Mouse (Mus musculus) sigmoid colon, adult 10 weeks (tissue): ENCODE results near the gene Col25a1. TPM values are rescaled to one million over a fixed set of nuclear protein-coding genes. Genes with fewer than 3 reads are reported as not detected.

Experiments used
- polyA plus RNA-seq: library from polyadenylated mRNA; stranded (reverse); fragments of 350-450 nt; fragmentation: Illumina TruSeq; extraction: RNeasy Lipid Tissue Mini Kit (QIAGEN cat#74804); gene quantifications from one replicate; pipeline ENCODE4 v1.2.3, GENCODE M21; 2014; ENCODE audit warnings: low read depth, low replicate concordance

Gene Col25a1
- 2.0 TPM for polyA plus RNA-seq

DNA sequence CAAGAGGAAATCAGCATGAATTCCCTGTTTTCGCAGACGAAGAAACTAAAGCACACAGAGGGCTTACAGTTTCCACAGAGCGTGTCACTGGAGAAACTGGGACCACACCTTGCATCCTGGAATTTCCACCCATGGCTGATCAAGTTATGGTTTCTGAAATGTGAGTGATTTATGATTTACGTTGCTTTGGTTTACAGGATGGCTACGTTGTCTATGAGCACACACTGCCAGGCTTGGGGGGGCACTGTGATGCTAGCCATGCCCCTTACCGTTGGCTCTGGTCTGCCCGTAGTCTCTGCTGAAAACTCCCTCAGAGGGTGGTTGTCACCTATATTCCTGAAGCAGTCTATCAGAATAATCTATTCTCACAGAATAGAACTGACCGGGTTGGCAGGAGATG is at the start of gene Col25a1:
Gene Col25a1, plus strand, starts transcription at position 301 of the 400 bp plus-strand sequence.

DNA sequence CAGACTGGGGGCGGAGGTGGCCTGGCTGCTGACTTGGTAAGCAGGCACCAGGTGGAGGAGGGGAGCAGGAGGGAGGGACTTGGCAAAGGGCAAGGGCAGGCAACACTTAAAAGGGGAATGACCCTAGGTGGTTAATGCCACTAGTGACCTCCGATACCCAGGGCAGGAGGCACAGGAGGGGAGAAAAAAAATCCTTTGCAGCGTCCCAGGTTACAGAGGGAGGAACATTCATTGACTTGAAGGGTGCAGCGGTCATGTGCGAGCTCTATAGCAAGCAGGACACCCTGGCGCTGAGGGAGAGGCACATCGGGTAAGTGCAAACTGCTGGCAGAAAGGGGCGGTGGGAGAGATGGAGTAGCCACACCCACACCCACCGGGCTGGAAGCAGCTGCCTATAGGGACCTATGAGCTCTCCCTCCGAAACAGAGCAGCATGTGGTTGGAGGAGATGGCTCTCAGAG is 486.2 kb downstream of the Col25a1 start, which contains the start of gene Etnppl:
Gene Etnppl, plus strand, starts transcription at position 10 of the 460 bp plus-strand sequence.

Other genes starting within 250 kb of the Col25a1 start
- gene Casp6, start 230.1 kb upstream of the Col25a1 start, polyA plus RNA-seq = 45.4 TPM
- gene Mcub, start 161.3 kb upstream of the Col25a1 start, polyA plus RNA-seq = 15.2 TPM
- 49.4 TPM for gene Sec24b, start 69.9 kb upstream of the Col25a1 start, polyA plus RNA-seq